Mouse (Mus musculus): ENCODE results near the gene Ckmt2.
A peak's percentile ranks its signal among the peaks of the same experiment; 100 is the strongest.

Gene Ckmt2

DNA sequence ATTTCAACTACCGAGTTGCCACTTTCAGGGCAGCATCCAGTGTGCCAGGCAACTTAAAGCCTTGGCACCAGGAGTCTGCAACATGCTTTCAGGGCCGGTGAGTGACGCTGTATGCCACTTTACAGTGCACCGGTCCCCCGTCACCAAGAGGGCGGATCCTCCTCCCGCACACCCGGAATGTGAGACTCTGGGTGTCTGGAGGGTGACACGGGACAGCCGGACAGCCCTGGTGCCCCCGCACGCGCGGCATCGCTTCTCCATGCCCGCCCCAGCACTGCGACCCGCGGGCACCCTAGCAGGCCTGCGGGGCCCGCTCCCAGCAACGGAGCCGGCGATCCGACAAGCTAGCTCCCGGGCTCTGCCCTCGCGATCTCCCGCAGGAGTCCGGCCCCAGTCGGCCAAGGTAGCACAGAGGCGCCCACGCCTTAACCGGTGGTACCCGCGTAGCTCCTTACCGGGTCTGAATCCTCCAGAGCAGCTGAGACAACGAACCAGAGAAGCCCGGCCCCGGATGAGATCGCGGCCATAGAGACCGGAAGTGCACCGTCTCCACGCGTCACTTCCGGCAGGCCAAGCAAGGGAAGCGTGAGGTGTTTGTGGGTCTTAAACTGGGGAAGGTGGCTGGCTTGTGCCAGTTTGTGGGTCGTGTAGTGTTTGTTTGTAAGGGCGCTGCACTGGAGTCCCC, 69.4 kb downstream of the Ckmt2 start, which contains the start of gene Zcchc9:
Gene Zcchc9, minus strand, starts transcription at position 551 of the 685 bp plus-strand sequence.
- H3K27me3 ChIP-seq (ENCODE audit: insufficient read depth, low read length): no peaks in the 10 kb centered on the region
- TF ChIP-seq NANOG (IDR thresholded peaks at IDR 0.05; ENCODE audit: borderline replicate concordance, low read length) (no peak), POU5F1 (IDR thresholded peaks at IDR 0.05; ENCODE audit: borderline replicate concordance, low read length) (no peak), CTCF (conservative IDR thresholded peaks at IDR 0.05; ENCODE audit: low read length) (no peak)

More for the DNA sequence above, 69.4 kb downstream of the Ckmt2 start, which contains the start of gene Zcchc9:
- H3K4me1 ChIP-seq (replicated peaks; ENCODE audit: low read depth, low read length): peaks cover 14% of the 10 kb centered on the region
- H3K4me3 ChIP-seq (replicated peaks; ENCODE audit: low read length): peak within 1 kb of the TSS; percentile 95
- peaks cover 19% of the 10 kb centered on the region for H3K36me3 ChIP-seq (ENCODE audit: insufficient read depth, low read length)
- no peaks in the 10 kb centered on the region for H3K9me3 ChIP-seq (ENCODE audit: low read length)

Data from E14TG2a.4 (cell line).